Mouse (Mus musculus) embryo, embryonic 11 days (tissue): Measurements from ENCODE around the gene Ppy.
A peak's percentile ranks its signal among the peaks of the same experiment; 100 is the strongest.

ENCODE experiments used
- DNase-seq: peaks from one replicate; pipeline ENCODE4 v3.0.0-alpha.2; 2015

The Ppy gene

DNA sequence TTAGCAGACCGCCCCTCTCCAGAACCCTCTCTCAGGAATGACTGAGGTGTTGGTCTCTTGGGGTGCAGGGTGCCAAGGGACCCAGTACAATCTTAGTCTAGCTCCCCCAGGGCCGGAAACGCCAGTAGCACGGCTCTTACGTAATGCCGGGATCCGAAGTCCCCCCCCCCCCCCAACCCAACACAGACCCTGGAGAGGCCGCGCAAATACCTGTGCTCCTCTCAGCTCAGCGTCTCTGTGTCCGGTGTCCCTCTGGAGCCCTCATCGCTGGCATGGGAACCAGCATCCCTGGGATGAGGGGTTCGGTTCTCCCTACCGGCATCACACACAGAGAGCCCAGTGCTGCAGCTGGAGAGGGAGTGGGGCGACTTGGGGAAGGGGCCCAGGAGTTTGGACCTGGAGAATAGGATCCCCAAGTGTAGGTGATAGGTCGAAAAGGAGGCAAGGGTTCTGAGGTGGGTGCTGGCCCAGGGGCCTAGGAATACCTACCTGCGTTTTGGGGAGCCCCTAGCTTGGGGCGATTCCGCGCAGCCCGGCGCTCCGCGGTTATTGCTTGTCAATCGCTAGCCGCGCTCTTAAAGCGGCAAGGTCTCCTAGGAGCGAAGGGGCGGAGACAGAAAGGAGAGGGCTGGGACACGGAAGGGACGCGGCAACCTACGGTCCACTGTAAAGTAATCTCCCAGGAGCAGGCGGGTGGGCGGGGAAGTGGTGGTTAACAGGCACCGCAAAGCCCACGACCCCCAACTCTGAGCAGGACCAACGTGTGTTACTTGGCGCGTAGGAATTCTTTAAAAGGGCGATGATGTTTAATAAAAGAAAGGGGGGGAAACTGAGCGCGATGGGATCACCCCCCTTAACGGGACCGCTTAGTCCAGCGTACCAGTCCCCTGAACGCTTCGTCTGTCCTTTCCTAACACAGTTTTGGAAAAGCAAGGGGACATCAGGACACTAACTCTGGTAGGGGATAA, 12.9 kb downstream of the Ppy start, which contains the start of gene Mpp2:
Gene Mpp2 (minus strand): TSS at position 585 of the 968 bp plus-strand sequence.
- DNase-seq: peak; percentile 94

GRCm38 (mm10) chr11:102087081-102087751, 13.9 kb downstream of the Ppy start:
- peak; percentile 96 for DNase-seq

DNA sequence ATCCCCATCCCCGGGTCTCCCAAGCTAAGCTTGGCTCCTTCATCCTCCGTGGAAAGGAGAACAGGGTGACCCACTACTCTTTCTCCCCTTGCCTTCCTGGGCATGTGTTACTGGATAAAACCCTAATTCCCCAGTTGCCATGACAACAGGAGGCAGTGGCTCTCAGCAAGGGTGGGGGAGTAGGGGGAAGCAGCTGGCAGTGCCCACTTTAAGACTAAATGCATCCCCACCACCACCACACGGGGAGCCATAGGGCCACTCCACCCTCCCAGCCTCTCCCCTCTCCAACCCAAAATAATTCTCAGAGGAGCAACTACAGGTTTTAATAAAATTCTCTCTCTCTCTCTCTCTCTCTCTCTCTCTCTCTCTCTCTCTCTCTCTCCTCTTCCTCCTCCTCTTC, 14.8 kb downstream of the Ppy start:
- DNase-seq: peak; percentile 71

- no peak for DNase-seq
Measured at GRCm38 (mm10) chr11:102084159-102084558, 17.0 kb downstream of the Ppy start.

GRCm38 (mm10) chr11:102083193-102083592, 17.9 kb downstream of the Ppy start:
- DNase-seq: no peak

GRCm38 (mm10) chr11:102082322-102082721, 18.8 kb downstream of the Ppy start:
- DNase-seq: peak; percentile 94

DNA sequence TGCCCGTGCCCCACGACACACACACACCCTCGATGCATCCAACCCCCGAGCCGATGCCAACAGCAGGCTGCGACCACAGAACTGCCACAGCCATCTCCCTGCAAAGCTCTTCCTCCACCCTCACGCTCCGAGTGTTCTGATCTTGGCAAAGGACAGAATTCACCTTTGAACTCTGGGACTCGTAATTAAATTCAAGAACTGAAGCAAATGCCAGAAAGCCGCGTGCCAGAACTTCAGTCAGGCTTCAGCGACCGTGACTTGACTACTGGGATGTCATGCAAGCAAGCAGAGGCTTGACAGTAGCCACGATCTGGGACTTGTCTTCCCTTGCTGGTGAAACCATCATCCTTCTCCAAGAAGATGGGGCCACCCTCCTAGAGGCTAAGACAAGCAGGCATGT, 27.4 kb downstream of the Ppy start:
- no peak for DNase-seq

DNA sequence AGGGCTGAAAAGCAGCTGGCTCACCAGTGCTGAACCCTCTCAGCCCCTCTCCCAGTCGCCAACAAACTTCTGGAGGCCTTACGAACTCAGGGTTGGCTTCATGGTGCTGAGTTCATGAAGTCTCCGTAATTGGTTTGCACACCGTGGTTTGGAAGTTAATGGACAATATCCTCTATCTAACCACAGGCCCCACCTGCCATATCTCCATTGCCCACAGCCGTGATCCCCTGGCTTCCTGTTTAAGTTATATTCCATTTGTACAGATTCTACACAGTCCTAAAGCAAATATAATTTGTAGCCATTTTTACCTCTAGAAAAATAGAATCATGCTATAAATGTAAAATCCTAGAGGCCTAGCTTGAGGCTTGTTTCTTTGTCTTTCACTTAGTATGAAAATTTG, 28.4 kb downstream of the Ppy start:
- no peak for DNase-seq

DNA sequence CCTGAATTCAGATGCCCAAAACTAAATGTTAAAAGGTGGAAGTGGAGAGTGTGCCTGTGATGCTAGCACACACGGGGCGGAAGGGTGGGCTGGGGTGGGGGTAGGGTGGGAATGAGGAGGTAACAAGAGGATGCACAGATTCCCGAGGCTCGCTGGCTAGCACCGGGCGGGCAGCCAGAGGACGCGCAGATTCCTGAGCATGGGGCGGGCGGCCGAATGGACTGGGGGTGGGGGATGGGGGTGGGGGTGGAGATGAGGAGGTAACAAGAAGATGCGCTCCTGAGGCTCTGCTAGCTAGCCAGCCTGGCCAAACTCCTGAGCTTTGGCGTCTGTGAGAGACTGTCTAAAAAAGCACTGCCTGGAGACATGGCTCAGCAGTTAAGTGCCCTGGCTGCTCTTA, 30.7 kb downstream of the Ppy start:
- DNase-seq: peak; percentile 52

- DNase-seq: no peak
Measured at GRCm38 (mm10) chr11:102069633-102070032, 31.5 kb downstream of the Ppy start.

- peak; percentile 29 for DNase-seq
Measured at GRCm38 (mm10) chr11:102068969-102069368, 32.1 kb downstream of the Ppy start.

- DNase-seq: no peak
Measured at GRCm38 (mm10) chr11:102063076-102063475, 38.0 kb downstream of the Ppy start.

- DNase-seq: no peak
Measured at GRCm38 (mm10) chr11:102061941-102062473, 39.1 kb downstream of the Ppy start.

DNA sequence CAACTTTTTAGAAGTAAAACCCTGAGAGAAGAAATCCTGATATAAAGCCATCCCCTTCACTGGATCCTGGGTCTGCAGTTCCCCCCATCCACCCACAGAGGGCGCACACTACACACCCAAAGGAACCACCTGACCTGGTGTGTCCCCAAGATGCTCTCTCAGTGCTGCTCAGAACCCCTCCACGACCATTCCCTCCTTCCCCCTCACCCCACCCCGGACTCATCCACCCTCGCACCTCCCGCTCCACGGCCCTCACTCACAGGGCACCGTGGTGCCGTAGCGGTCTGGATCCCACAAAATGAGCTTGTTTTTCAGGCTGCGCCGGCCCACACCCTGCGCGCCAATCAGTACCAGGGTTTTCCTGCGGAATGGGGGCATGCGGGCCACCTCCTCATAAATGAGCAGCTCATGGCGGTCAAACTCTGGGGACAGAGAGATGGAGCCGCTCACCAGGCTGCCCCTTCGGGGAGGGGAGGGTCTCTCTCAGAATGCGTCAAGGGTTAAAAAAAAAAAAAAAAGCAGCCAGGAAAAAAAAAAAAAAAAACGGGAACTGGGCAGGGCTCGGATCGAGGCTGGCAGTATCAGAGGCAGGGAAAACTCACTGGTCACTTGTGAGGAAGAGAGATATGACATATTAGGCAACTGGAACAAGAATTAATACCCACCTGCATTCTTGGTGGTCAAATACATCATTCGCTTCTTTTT, 39.7 kb downstream of the Ppy start:
- peak; percentile 80 for DNase-seq

- DNase-seq: peak; percentile 68
Measured at GRCm38 (mm10) chr11:102053847-102054246, 47.3 kb downstream of the Ppy start.

- DNase-seq: no peak
Measured at GRCm38 (mm10) chr11:102053183-102053582, 47.9 kb downstream of the Ppy start.

DNA sequence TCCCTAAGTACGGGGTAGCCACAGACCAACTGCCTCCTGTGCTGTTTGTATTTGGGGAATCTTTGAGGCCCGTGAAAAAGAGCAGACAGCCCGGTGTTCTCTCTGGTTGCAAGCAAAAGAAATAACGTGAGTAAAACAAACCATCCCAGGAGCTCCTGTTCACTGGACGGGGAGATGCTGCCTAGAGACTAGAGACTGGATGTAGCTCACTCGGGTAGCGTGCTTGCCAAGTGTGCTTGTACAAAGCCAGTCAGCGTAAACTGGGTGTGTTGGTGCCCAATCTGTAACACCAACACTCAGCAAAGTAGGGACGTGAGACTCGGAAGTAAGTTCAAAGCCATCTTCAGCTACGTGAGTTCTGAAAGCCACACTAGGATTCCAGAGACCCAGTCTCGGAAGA, 48.4 kb downstream of the Ppy start:
- DNase-seq: no peak

DNA sequence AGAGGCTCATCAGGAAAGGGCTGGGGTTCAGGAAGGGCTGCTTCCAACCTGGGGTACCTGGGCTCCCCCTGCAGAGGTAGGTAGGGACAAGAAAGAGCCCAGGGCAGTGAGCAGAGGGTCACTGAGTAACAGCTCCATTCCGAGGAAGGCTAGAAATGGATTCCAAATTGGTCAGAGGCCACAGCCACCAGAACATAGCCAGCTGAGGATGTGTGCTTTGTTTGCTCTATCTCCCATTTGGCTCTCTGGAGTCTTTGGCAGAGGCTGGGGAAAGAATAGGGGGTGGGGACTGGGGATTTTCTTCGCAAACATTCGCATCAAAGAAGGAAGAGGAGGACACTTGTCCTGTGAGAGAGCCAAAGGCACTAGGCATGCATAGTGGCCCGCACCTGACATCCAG, 49.2 kb downstream of the Ppy start:
- no peak for DNase-seq

- no peak for DNase-seq
Measured at GRCm38 (mm10) chr11:102051541-102051940, 49.6 kb downstream of the Ppy start.
